Mouse (Mus musculus): ENCODE data around the gene Sel1l3. TPM values are rescaled to one million over a fixed set of nuclear protein-coding genes. Genes with fewer than 3 reads are reported as not detected.

The Sel1l3 gene
- polyA plus RNA-seq, 1 experiment = 2.4 TPM

- peaks cover 11% of the 10 kb centered on the region for H3K27me3 ChIP-seq (ENCODE audit: control insufficient read depth, insufficient read depth, low read length)
- 90% methylated on average over 4 of the region's 4 CpGs for WGBS
- no peak overlapping the region for H3K27ac ChIP-seq (ENCODE audit: control insufficient read depth, insufficient read depth, low read length)
Measured at GRCm38 (mm10) chr5:53210481-53210880, 3.2 kb downstream of the Sel1l3 start.

GRCm38 (mm10) chr5:53209773-53210172 lies 4.0 kb downstream of the Sel1l3 start:
- Histone ChIP-seq H3K36me3 (ENCODE audit: control insufficient read depth, insufficient read depth, low read length) (no peaks in the 10 kb centered on the region), H3K4me3 (ENCODE audit: control insufficient read depth, insufficient read depth, low read length) (no peak overlapping the region), H3K4me1 (replicated peaks; ENCODE audit: control insufficient read depth, insufficient read depth, low read length) (0 out of 2 replicates have a peak, but pooled peaks cover 5% of the 10 kb centered on the region), H3K27me3 (ENCODE audit: control insufficient read depth, insufficient read depth, low read length) (peaks cover 9% of the 10 kb centered on the region), H3K27ac (ENCODE audit: control insufficient read depth, insufficient read depth, low read length) (no peak overlapping the region)
- no peak for DNase-seq
- TF ChIP-seq POLR2A (IDR thresholded peaks at IDR 0.05; ENCODE audit: control insufficient read depth, extremely low read depth, insufficient read depth, low read length, poor library complexity) (no peak), CTCF (IDR thresholded peaks at IDR 0.05; ENCODE audit: borderline replicate concordance, control insufficient read depth, extremely low read depth, insufficient read depth, low read length, poor library complexity) (no peak)
- WGBS = 86% methylated on average over 7 of the region's 7 CpGs

More at GRCm38 (mm10) chr5:53210481-53210880, 3.2 kb downstream of the Sel1l3 start:
- DNase-seq = no peak
- no peak for TF ChIP-seq CTCF (IDR thresholded peaks at IDR 0.05; ENCODE audit: borderline replicate concordance, control insufficient read depth, extremely low read depth, insufficient read depth, low read length, poor library complexity)
- TF ChIP-seq POLR2A (IDR thresholded peaks at IDR 0.05; ENCODE audit: control insufficient read depth, extremely low read depth, insufficient read depth, low read length, poor library complexity) = no peak
- no peaks in the 10 kb centered on the region for H3K36me3 ChIP-seq (ENCODE audit: control insufficient read depth, insufficient read depth, low read length)
- H3K4me1 ChIP-seq (replicated peaks; ENCODE audit: control insufficient read depth, insufficient read depth, low read length) = 0 out of 2 replicates have a peak, but pooled peaks cover 5% of the 10 kb centered on the region
- H3K4me3 ChIP-seq (ENCODE audit: control insufficient read depth, insufficient read depth, low read length) = no peak overlapping the region

GRCm38 (mm10) chr5:53208731-53209130 lies 5.0 kb downstream of the Sel1l3 start:
- WGBS = 83% methylated on average over 1 of the region's 1 CpGs
- H3K27ac ChIP-seq (ENCODE audit: control insufficient read depth, insufficient read depth, low read length) = no peak overlapping the region
- peaks cover 8% of the 10 kb centered on the region for H3K27me3 ChIP-seq (ENCODE audit: control insufficient read depth, insufficient read depth, low read length)
- no peak overlapping the region for H3K4me3 ChIP-seq (ENCODE audit: control insufficient read depth, insufficient read depth, low read length)
- 0 out of 2 replicates have a peak, but pooled peaks cover 5% of the 10 kb centered on the region for H3K4me1 ChIP-seq (replicated peaks; ENCODE audit: control insufficient read depth, insufficient read depth, low read length)
- H3K36me3 ChIP-seq (ENCODE audit: control insufficient read depth, insufficient read depth, low read length) = no peaks in the 10 kb centered on the region
- DNase-seq = no peak
- TF ChIP-seq CTCF (IDR thresholded peaks at IDR 0.05; ENCODE audit: borderline replicate concordance, control insufficient read depth, extremely low read depth, insufficient read depth, low read length, poor library complexity) (no peak), POLR2A (IDR thresholded peaks at IDR 0.05; ENCODE audit: control insufficient read depth, extremely low read depth, insufficient read depth, low read length, poor library complexity) (no peak)

- Histone ChIP-seq H3K4me1 (replicated peaks; ENCODE audit: control insufficient read depth, insufficient read depth, low read length) (0 out of 2 replicates have a peak, but pooled peaks cover 2% of the 10 kb centered on the region), H3K36me3 (ENCODE audit: control insufficient read depth, insufficient read depth, low read length) (no peaks in the 10 kb centered on the region), H3K27me3 (ENCODE audit: control insufficient read depth, insufficient read depth, low read length) (peaks cover 3% of the 10 kb centered on the region; the same call in 1 of the 2 replicates), H3K4me3 (ENCODE audit: control insufficient read depth, insufficient read depth, low read length) (no peak overlapping the region), H3K27ac (ENCODE audit: control insufficient read depth, insufficient read depth, low read length) (no peak overlapping the region)
- TF ChIP-seq CTCF (IDR thresholded peaks at IDR 0.05; ENCODE audit: borderline replicate concordance, control insufficient read depth, extremely low read depth, insufficient read depth, low read length, poor library complexity) (no peak), POLR2A (IDR thresholded peaks at IDR 0.05; ENCODE audit: control insufficient read depth, extremely low read depth, insufficient read depth, low read length, poor library complexity) (no peak)
- no peak for DNase-seq
- WGBS = 94% methylated on average over 5 of the region's 5 CpGs
Measured at GRCm38 (mm10) chr5:53206575-53206974, 7.2 kb downstream of the Sel1l3 start.

GRCm38 (mm10) chr5:53202748-53203147 lies 11.0 kb downstream of the Sel1l3 start:
- 0 out of 2 replicates have a peak, but pooled peaks cover 2% of the 10 kb centered on the region for H3K4me1 ChIP-seq (replicated peaks; ENCODE audit: control insufficient read depth, insufficient read depth, low read length)
- DNase-seq = no peak
- H3K4me3 ChIP-seq (ENCODE audit: control insufficient read depth, insufficient read depth, low read length) = no peak overlapping the region
- WGBS = 52% methylated on average over 8 of the region's 8 CpGs
- H3K27ac ChIP-seq (ENCODE audit: control insufficient read depth, insufficient read depth, low read length) = no peak overlapping the region
- H3K36me3 ChIP-seq (ENCODE audit: control insufficient read depth, insufficient read depth, low read length) = no peaks in the 10 kb centered on the region
- H3K27me3 ChIP-seq (ENCODE audit: control insufficient read depth, insufficient read depth, low read length) = no peaks in the 10 kb centered on the region
- TF ChIP-seq CTCF (IDR thresholded peaks at IDR 0.05; ENCODE audit: borderline replicate concordance, control insufficient read depth, extremely low read depth, insufficient read depth, low read length, poor library complexity) = no peak
- TF ChIP-seq POLR2A (IDR thresholded peaks at IDR 0.05; ENCODE audit: control insufficient read depth, extremely low read depth, insufficient read depth, low read length, poor library complexity) = no peak

GRCm38 (mm10) chr5:53200825-53201224 lies 12.9 kb downstream of the Sel1l3 start:
- whole genome bisulfite sequencing = 95% methylated on average over 10 of the region's 10 CpGs
- TF ChIP-seq CTCF (IDR thresholded peaks at IDR 0.05; ENCODE audit: borderline replicate concordance, control insufficient read depth, extremely low read depth, insufficient read depth, low read length, poor library complexity) = no peak
- TF ChIP-seq POLR2A (IDR thresholded peaks at IDR 0.05; ENCODE audit: control insufficient read depth, extremely low read depth, insufficient read depth, low read length, poor library complexity) = no peak
- Histone ChIP-seq H3K36me3 (ENCODE audit: control insufficient read depth, insufficient read depth, low read length) (no peaks in the 10 kb centered on the region), H3K4me3 (ENCODE audit: control insufficient read depth, insufficient read depth, low read length) (no peak overlapping the region), H3K27ac (ENCODE audit: control insufficient read depth, insufficient read depth, low read length) (no peak overlapping the region), H3K4me1 (replicated peaks; ENCODE audit: control insufficient read depth, insufficient read depth, low read length) (0 out of 2 replicates have a peak, but pooled peaks cover 2% of the 10 kb centered on the region), H3K27me3 (ENCODE audit: control insufficient read depth, insufficient read depth, low read length) (no peaks in the 10 kb centered on the region)
- no peak for DNase-seq

GRCm38 (mm10) chr5:53198408-53198807 lies 15.3 kb downstream of the Sel1l3 start:
- no peak for DNase-seq
- Histone ChIP-seq H3K36me3 (ENCODE audit: control insufficient read depth, insufficient read depth, low read length) (no peaks in the 10 kb centered on the region), H3K4me1 (replicated peaks; ENCODE audit: control insufficient read depth, insufficient read depth, low read length) (0 out of 2 replicates have a peak, but pooled peaks cover 2% of the 10 kb centered on the region), H3K27ac (ENCODE audit: control insufficient read depth, insufficient read depth, low read length) (no peak overlapping the region), H3K27me3 (ENCODE audit: control insufficient read depth, insufficient read depth, low read length) (no peaks in the 10 kb centered on the region), H3K4me3 (ENCODE audit: control insufficient read depth, insufficient read depth, low read length) (no peak overlapping the region)
- TF ChIP-seq CTCF (IDR thresholded peaks at IDR 0.05; ENCODE audit: borderline replicate concordance, control insufficient read depth, extremely low read depth, insufficient read depth, low read length, poor library complexity) (no peak), POLR2A (IDR thresholded peaks at IDR 0.05; ENCODE audit: control insufficient read depth, extremely low read depth, insufficient read depth, low read length, poor library complexity) (no peak)
- 100% methylated on average over 1 of the region's 1 CpGs for WGBS

Measured in thymus, adult 2 months (tissue).